Mouse (Mus musculus) MEL (cell line): Measurements from ENCODE around the gene Pard3b. TPM values are rescaled to one million over a fixed set of nuclear protein-coding genes. Genes with fewer than 3 reads are reported as not detected.

Source experiments
- DNase-seq: peaks from one replicate; pipeline ENCODE4 v3.0.0; 2011; ENCODE audit warnings: low read depth, low spot score
- H3K27ac ChIP-seq: 2 replicates; pipeline ENCODE4 v1.5.1; 2012; ENCODE audit warnings: low read depth, mild to moderate bottlenecking, control low read depth, low read length, moderate library complexity; ENCODE audit not compliant: control insufficient read depth
- H3K27me3 ChIP-seq, 2 experiments: fragments of 150-350 bp in 1 of 2; sonication (generic) in 1 of 2; 2 replicates each; pipeline ENCODE4 v1.6.1; 2012; ENCODE audit warnings: low read length in 2 of 2, mild to moderate bottlenecking in 2 of 2, improper control_type of control experiment in 1 of 2, moderate library complexity in 1 of 2; ENCODE audit not compliant: insufficient read depth in 2 of 2, control insufficient read depth in 1 of 2
- H3K36me3 ChIP-seq, 2 experiments: 2 replicates each; pipeline ENCODE4 v1.6.1; 2012 to 2014; ENCODE audit warnings: low read length in 2 of 2, improper control_type of control experiment in 1 of 2, inconsistent platforms in 1 of 2, mild to moderate bottlenecking in 1 of 2; ENCODE audit not compliant: insufficient read depth in 2 of 2, control insufficient read depth in 1 of 2
- H3K4me1 ChIP-seq, 2 experiments: fragments of 150-350 bp in 1 of 2; sonication (generic) in 1 of 2; 2 replicates each; pipeline ENCODE4 v1.6.1; 2012; ENCODE audit warnings: low read length in 2 of 2, improper control_type of control experiment in 1 of 2, mild to moderate bottlenecking in 1 of 2; ENCODE audit not compliant: insufficient read depth in 2 of 2, control insufficient read depth in 1 of 2
- H3K4me3 ChIP-seq, 2 experiments: fragments of 150-350 bp in 1 of 2; sonication (generic) in 1 of 2; 2 replicates each; pipeline ENCODE4 v1.5.1; 2012; ENCODE audit warnings: low read depth in 2 of 2, low read length in 2 of 2, mild to moderate bottlenecking in 2 of 2, moderate library complexity in 2 of 2, control low read depth in 1 of 2, improper control_type of control experiment in 1 of 2; ENCODE audit not compliant: control insufficient read depth in 1 of 2, insufficient read depth in 1 of 2
- H3K79me2 ChIP-seq: 2 replicates; pipeline ENCODE4 v1.6.1; 2012; ENCODE audit warnings: mild to moderate bottlenecking, low read length, moderate library complexity; ENCODE audit not compliant: control insufficient read depth, poor library complexity, insufficient read depth
- H3K9ac ChIP-seq: 2 replicates; pipeline ENCODE4 v1.6.1; 2012; ENCODE audit warnings: low read depth, mild to moderate bottlenecking, control low read depth, low read length, moderate library complexity; ENCODE audit not compliant: control insufficient read depth, poor library complexity, severe bottlenecking
- H3K9me3 ChIP-seq: fragments of 150-350 bp; sonication (generic); replicated peaks from 2 replicates; pipeline ENCODE4 v1.6.1; 2012; ENCODE audit warnings: mild to moderate bottlenecking, low read length, improper control_type of control experiment, moderate library complexity; ENCODE audit not compliant: insufficient read depth
- CHD2 ChIP-seq: IDR thresholded peaks from 2 replicates; pipeline ENCODE4 v1.6.1; 2011; ENCODE audit warnings: low read length, improper control_type of control experiment
- CTCF ChIP-seq, 3 experiments: IDR thresholded peaks in 2 of 3; conservative IDR thresholded peaks in 1 of 3; 2 replicates each; pipeline ENCODE4 v1.5.1; 2011 to 2012; ENCODE audit warnings: low read length in 3 of 3, low read depth in 2 of 3, mild to moderate bottlenecking in 2 of 3, improper control_type of control experiment in 1 of 3, inconsistent platforms in 1 of 3, mixed read lengths in 1 of 3, moderate library complexity in 1 of 3; ENCODE audit not compliant: control insufficient read depth in 1 of 3, insufficient read depth in 1 of 3, poor library complexity in 1 of 3, severe bottlenecking in 1 of 3
- E2F4 ChIP-seq: IDR thresholded peaks from 2 replicates; pipeline ENCODE4 v1.6.1; 2011; ENCODE audit warnings: low read depth, low read length, improper control_type of control experiment, borderline replicate concordance
- ETS1 ChIP-seq: IDR thresholded peaks from 2 replicates; pipeline ENCODE4 v1.6.1; 2012; ENCODE audit warnings: low read depth, mild to moderate bottlenecking, inconsistent platforms, low read length, improper control_type of control experiment, moderate library complexity
- GABPA ChIP-seq: IDR thresholded peaks from 2 replicates; pipeline ENCODE4 v1.6.1; 2012; ENCODE audit warnings: low read depth, mild to moderate bottlenecking, inconsistent platforms, low read length, improper control_type of control experiment, moderate library complexity
- HCFC1 ChIP-seq: IDR thresholded peaks from 2 replicates; pipeline ENCODE4 v1.6.1; 2012; ENCODE audit warnings: low read depth, mild to moderate bottlenecking, inconsistent platforms, low read length, improper control_type of control experiment, moderate library complexity
- MAFK ChIP-seq: IDR thresholded peaks from 2 replicates; pipeline ENCODE4 v1.6.1; 2011; ENCODE audit warnings: low read depth, mild to moderate bottlenecking, low read length, improper control_type of control experiment, borderline replicate concordance
- MEF2A ChIP-seq: IDR thresholded peaks from 2 replicates; pipeline ENCODE4 v1.6.1; 2014; ENCODE audit warnings: low read depth, mild to moderate bottlenecking, inconsistent platforms, low read length, improper control_type of control experiment; ENCODE audit not compliant: poor library complexity, insufficient replicate concordance, severe bottlenecking; ENCODE audit errors: extremely low read depth
- MYB ChIP-seq: IDR thresholded peaks from 2 replicates; pipeline ENCODE4 v1.6.1; 2011; ENCODE audit warnings: mild to moderate bottlenecking, low read depth, low read length, improper control_type of control experiment
- MYC ChIP-seq: IDR thresholded peaks from 2 replicates; pipeline ENCODE4 v1.6.1; 2011; ENCODE audit warnings: low read depth, mild to moderate bottlenecking, low read length, improper control_type of control experiment, moderate library complexity
- POLR2AphosphoS2 ChIP-seq: IDR thresholded peaks from 2 replicates; pipeline ENCODE4 v1.6.1; 2011; ENCODE audit warnings: low read length, improper control_type of control experiment
- POLR2AphosphoS5 ChIP-seq: IDR thresholded peaks from 2 replicates; pipeline ENCODE4 v1.6.1; 2012; ENCODE audit warnings: low read depth, borderline replicate concordance, mild to moderate bottlenecking, inconsistent platforms, low read length, moderate library complexity, mixed read lengths
- RAD21 ChIP-seq: IDR thresholded peaks from 2 replicates; pipeline ENCODE4 v1.6.1; 2011; ENCODE audit warnings: mild to moderate bottlenecking, low read depth, low read length, improper control_type of control experiment
- RCOR1 ChIP-seq: IDR thresholded peaks from 2 replicates; pipeline ENCODE4 v1.6.1; 2012; ENCODE audit warnings: low read depth, mild to moderate bottlenecking, inconsistent platforms, low read length, improper control_type of control experiment
- TBP ChIP-seq: IDR thresholded peaks from 2 replicates; pipeline ENCODE4 v1.8.0; 2011; ENCODE audit warnings: low read depth, low read length, improper control_type of control experiment
- TCF12 ChIP-seq: IDR thresholded peaks from 2 replicates; pipeline ENCODE4 v1.6.1; 2014; ENCODE audit warnings: low read depth, mild to moderate bottlenecking, inconsistent platforms, low read length, improper control_type of control experiment, moderate library complexity
- USF1 ChIP-seq: IDR thresholded peaks from 2 replicates; pipeline ENCODE4 v1.6.1; 2014; ENCODE audit warnings: low read depth, mild to moderate bottlenecking, inconsistent platforms, low read length, improper control_type of control experiment, moderate library complexity
- ZC3H11A ChIP-seq: IDR thresholded peaks from 2 replicates; pipeline ENCODE4 v1.6.1; 2012; ENCODE audit warnings: low read depth, mild to moderate bottlenecking, inconsistent platforms, low read length, improper control_type of control experiment
- ZKSCAN1 ChIP-seq: IDR thresholded peaks from 2 replicates; pipeline ENCODE4 v1.6.1; 2012; ENCODE audit warnings: low read depth, mild to moderate bottlenecking, inconsistent platforms, low read length, improper control_type of control experiment, moderate library complexity
- ZNF384 ChIP-seq: IDR thresholded peaks from 2 replicates; pipeline ENCODE4 v1.6.1; 2012; ENCODE audit warnings: low read depth, mild to moderate bottlenecking, inconsistent platforms, low read length, improper control_type of control experiment
- polyA plus RNA-seq, 2 experiments: library from polyadenylated mRNA; stranded (reverse) in 1 of 2; unstranded in 1 of 2; fragments of >175 nt in 1 of 2; fragments of >200 nt in 1 of 2; gene quantifications; 2 replicates each; pipeline versions ENCODE4 v1.2.1 to v1.2.4; 2012; ENCODE audit warnings: low replicate concordance in 2 of 2, low read depth in 1 of 2; ENCODE audit not compliant: insufficient read length in 2 of 2, insufficient read depth in 1 of 2, missing spikeins in 1 of 2
- total RNA-seq: library from RNA; depleted of rRNA; stranded (reverse); fragments of 300-350 nt; gene quantifications from 2 replicates; pipeline ENCODE4 v1.2.3, GENCODE M21; 2012

Gene Pard3b
- total and polyA plus RNA-seq, 3 experiments = not detected

DNA sequence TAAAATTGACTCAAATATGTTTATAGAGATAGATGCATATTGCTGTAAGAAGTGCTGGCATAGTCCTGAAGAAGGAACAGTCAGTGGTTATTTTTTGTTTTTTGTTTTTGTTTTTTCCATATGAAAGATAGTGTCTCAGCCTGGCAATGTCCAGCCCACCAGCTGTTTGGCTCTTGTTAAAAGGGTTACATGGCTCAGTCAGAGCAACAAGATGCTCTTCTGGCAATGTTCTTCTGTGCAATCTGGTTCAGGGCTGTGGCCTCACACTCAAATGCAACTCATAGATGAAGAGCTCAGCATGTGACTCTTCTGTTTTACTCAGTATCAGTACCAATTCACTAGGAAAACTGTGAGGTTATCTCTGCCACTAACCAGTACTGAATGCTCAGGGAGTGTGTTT lies 104.2 kb downstream of the Pard3b start:
- Histone ChIP-seq H3K9ac (no peak overlapping the region), H3K9me3 (no peaks in the 10 kb centered on the region)
- TF ChIP-seq ETS1 = no peak
- no peak for TF ChIP-seq GABPA
- TF ChIP-seq MYC = no peak
- no peak for TF ChIP-seq MAFK
- TF ChIP-seq USF1 = no peak
- no peak for TF ChIP-seq ZNF384
- TF ChIP-seq HCFC1 = no peak
- no peak for TF ChIP-seq ZKSCAN1
- TF ChIP-seq POLR2AphosphoS2 = no peak
- no peak for TF ChIP-seq TCF12
- TF ChIP-seq TBP = no peak
- no peak for TF ChIP-seq POLR2AphosphoS5
- TF ChIP-seq, all 39 proteins: peak for 0
- Histone ChIP-seq H3K36me3 (no peaks in the 10 kb centered on the region), H3K4me1 (no peaks in the 10 kb centered on the region), H3K27ac (no peak overlapping the region), H3K79me2 (no peaks in the 10 kb centered on the region), H3K4me3 (no peak overlapping the region), H3K27me3 (no peaks in the 10 kb centered on the region)
- no peak for DNase-seq

DNA sequence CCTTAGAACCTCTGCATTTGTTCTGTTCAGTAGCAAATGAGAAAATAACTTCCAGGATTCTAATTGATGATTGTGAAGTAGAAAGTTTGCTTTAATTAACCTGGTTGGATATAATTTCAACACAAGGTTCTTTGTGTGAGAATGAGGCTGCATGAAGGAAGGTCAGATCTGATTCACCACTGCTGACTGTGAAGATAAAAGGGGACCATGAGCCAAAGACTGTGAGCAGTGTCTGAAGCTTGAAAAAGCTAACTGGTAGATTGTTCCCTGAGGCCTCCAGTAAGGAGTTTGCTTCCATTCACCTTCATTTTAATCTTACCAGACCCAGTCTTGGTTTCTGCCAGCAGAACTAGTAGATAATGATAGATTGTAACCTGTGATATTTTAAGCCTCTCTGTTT lies 108.9 kb downstream of the Pard3b start:
- Histone ChIP-seq H3K27ac (no peak overlapping the region), H3K36me3 (no peaks in the 10 kb centered on the region), H3K4me1 (no peaks in the 10 kb centered on the region), H3K79me2 (no peaks in the 10 kb centered on the region), H3K27me3 (no peaks in the 10 kb centered on the region), H3K9ac (no peak overlapping the region), H3K4me3 (no peak overlapping the region), H3K9me3 (no peaks in the 10 kb centered on the region)
- TF ChIP-seq ETS1 (no peak), MEF2A (no peak), E2F4 (no peak), RAD21 (no peak), MYB (no peak), MYC (no peak), MAFK (no peak), ZC3H11A (no peak), CHD2 (no peak), CTCF (IDR thresholded peaks at IDR 0.05 in 2 of 3, conservative IDR thresholded peaks at IDR 0.05 in 1 of 3; ENCODE audit: control insufficient read depth in 1 of 3, insufficient read depth in 1 of 3, low read depth in 2 of 3, low read length in 3 of 3, poor library complexity in 1 of 3, severe bottlenecking in 1 of 3) (no peak), RCOR1 (no peak)
- no peak for DNase-seq
